ENCODE assay signal across 9 mouse cellular contexts in genomic region chr12:103544213-103544612, GRCm38 (mm10). TPM values are rescaled to one million over a fixed set of nuclear protein-coding genes. Genes with fewer than 3 reads are reported as not detected.
A peak's percentile ranks its signal among the peaks of the same experiment; 100 is the strongest.
DNase-seq lines count a peak whose midpoint lies in the region; ATAC-seq lines count a peak whose summit lies in the region.
"Had no signal": no experiment of that assay in that cellular context is flagged by ENCODE, and none has a peak within 500 bp of the region (broad histone marks: within the 10 kb centered on the region; RNA-seq: fewer than 3 reads in every experiment).

No protein-coding gene starts in this region.

- no peak overlapping the region for H3K4me3 ChIP-seq in heart, embryonic 10.5 days
- H3K4me3 ChIP-seq: liver, embryonic 15.5 days had no signal

- H3K27me3 ChIP-seq in heart, embryonic 10.5 days (ENCODE audit: insufficient read depth, poor library complexity, severe bottlenecking): no peaks in the 10 kb centered on the region
- H3K27me3 ChIP-seq: liver, embryonic 15.5 days had no signal

- H3K9me3 ChIP-seq in heart, embryonic 10.5 days: no peaks in the 10 kb centered on the region
- H3K9me3 ChIP-seq: liver, embryonic 15.5 days had no signal

- no peaks in the 10 kb centered on the region for H3K36me3 ChIP-seq in heart, embryonic 10.5 days
- H3K36me3 ChIP-seq: liver, embryonic 15.5 days had no signal

- H3K27ac ChIP-seq in heart, embryonic 10.5 days: no peak overlapping the region
- H3K27ac ChIP-seq: liver, embryonic 15.5 days had no signal

- peak; percentile 10 for DNase-seq in heart, adult 8-10 months (ENCODE audit: low spot score)
- no peak for DNase-seq in heart, embryonic 10.5 days (ENCODE audit: low spot score)
- peak; percentile 17 for DNase-seq in ovary, postnatal 14 days (ENCODE audit: low spot score)
- no peak for DNase-seq in ovary, adult 18-20 months (ENCODE audit: low spot score)
- DNase-seq in embryo, embryonic 11 days: peak; percentile 72
- no peak for DNase-seq in neural tube, embryonic 10.5 days (ENCODE audit: extremely low spot score, low spot score)
- no peak for DNase-seq in ovary, postnatal 10 days (ENCODE audit: low spot score)

- peak; percentile 36; the same call in 1 of the 2 replicates for ATAC-seq in neutrophil, adult 5-6 weeks (ENCODE audit: extremely low read depth, insufficient number of reproducible peaks, low FRiP score, poor library complexity, severe bottlenecking)

- whole genome bisulfite sequencing in heart, embryonic 10.5 days: 7% methylated on average over 3 of the region's 3 CpGs

- H3K4me1 ChIP-seq in heart, embryonic 10.5 days: no peaks in the 10 kb centered on the region

RNA-seq across cellular contexts. Expression of gene Ppp4r4, which starts 12.1 kb away (rescaled TPM):
- total RNA-seq in heart, adult 8-10 months (2022): 1 to 10 TPM in 1 of 4 experiments, under 1 TPM in 3; 0.22 to 1.6 (median 0.35) TPM
- polyA plus RNA-seq in heart, embryonic 10.5 days (2016; fragmentation: Nextera tagmentation; extraction: Ambion mirVana): 0.17 and 1.6 TPM in 2 replicates
- 0.12 TPM in 1 of 2 replicates, not detected in the other for total RNA-seq in neutrophil, adult 5-6 weeks (2017)

Comparison
In these comparisons a context has a peak if more than half of its experiments do, and no peak if none do; other contexts are left out.
1. DNase-seq: peak in heart, adult 8-10 months (single experiment), ovary, postnatal 14 days (single experiment) and embryo, embryonic 11 days (single experiment); none in heart, embryonic 10.5 days (single experiment), ovary, adult 18-20 months (single experiment), neural tube, embryonic 10.5 days (single experiment) and ovary, postnatal 10 days (single experiment).